Comparison of ENCODE assay signal across 23 mouse cellular contexts in the genomic region with DNA sequence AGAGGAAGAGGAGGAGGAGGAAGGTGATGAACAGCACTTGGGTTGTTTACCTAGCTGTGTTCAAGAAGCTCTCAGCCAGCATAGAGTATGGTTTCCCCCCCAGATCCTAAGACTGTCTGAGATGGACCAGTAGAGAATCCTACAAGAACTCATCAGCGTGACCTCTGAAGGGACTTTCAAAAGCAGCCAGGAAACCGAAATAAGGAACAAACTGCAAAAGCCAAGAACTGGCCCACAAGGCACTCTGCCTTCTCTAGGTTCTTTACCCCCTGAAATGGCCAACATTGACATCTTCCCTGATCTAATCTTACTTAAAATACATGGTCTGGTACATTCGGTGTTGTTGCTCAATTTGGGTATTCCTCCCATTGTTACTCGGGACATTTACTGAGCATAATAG.
DNase-seq lines count a peak whose midpoint lies in the region; ATAC-seq lines count a peak whose summit lies in the region.
"Had no signal": no experiment of that assay in that cellular context is flagged by ENCODE, and none has a peak within 500 bp of the region (broad histone marks: within the 10 kb centered on the region; RNA-seq: fewer than 3 reads in every experiment).

No protein-coding gene starts in this region.

- no peaks in the 10 kb centered on the region for H3K9me3 ChIP-seq in kidney, embryonic 15.5 days (replicated peaks)
- H3K9me3 ChIP-seq: embryonic facial prominence, embryonic 10.5 days; embryonic facial prominence, embryonic 12.5 days; forebrain, embryonic 13.5 days; forebrain, embryonic 15.5 days; G1E had no signal

- DNase-seq in lung, postnatal 36 days: peak; percentile 24
- DNase-seq in lung, postnatal 25 days (ENCODE audit: low spot score): no peak
- peak; percentile 54 for DNase-seq in A20 (ENCODE audit: low read depth, low spot score)
- no peak for DNase-seq in frontal cortex, postnatal 10 days (ENCODE audit: low spot score in 2 of 2)
- DNase-seq: adrenal gland, adult 2 months; adrenal gland, postnatal 14 days; adrenal gland, postnatal 36 days; cerebellum, adult 11-12 months; cerebellum, adult 2 months; cerebellum, adult 9-10 months; cerebellum, postnatal 10 days; cerebellum, postnatal 25 days; forebrain, postnatal 0 days had no signal

- H3K4me3 ChIP-seq in kidney, embryonic 15.5 days (replicated peaks): no peak overlapping the region
- H3K4me3 ChIP-seq: embryonic facial prominence, embryonic 10.5 days; embryonic facial prominence, embryonic 12.5 days; forebrain, embryonic 13.5 days; forebrain, embryonic 15.5 days had no signal

- H3K4me1 ChIP-seq in kidney, embryonic 15.5 days: no peaks in the 10 kb centered on the region
- H3K4me1 ChIP-seq: embryonic facial prominence, embryonic 10.5 days; embryonic facial prominence, embryonic 12.5 days; forebrain, embryonic 13.5 days; forebrain, embryonic 15.5 days had no signal

- H3K27me3 ChIP-seq in kidney, embryonic 15.5 days: 0 out of 2 replicates have a peak, but pooled peaks cover 3% of the 10 kb centered on the region
- H3K27me3 ChIP-seq: CH12.LX; embryonic facial prominence, embryonic 12.5 days; forebrain, embryonic 13.5 days; forebrain, embryonic 15.5 days had no signal

- H3K4me2 ChIP-seq in kidney, embryonic 15.5 days: no peak overlapping the region
- H3K4me2 ChIP-seq: embryonic facial prominence, embryonic 12.5 days; forebrain, embryonic 13.5 days; forebrain, embryonic 15.5 days had no signal

- WGBS in kidney, embryonic 15.5 days: 91% methylated on average over 4 of the region's 4 CpGs

- 0 out of 2 replicates have a peak, but pooled peaks have one; percentile 5 for ATAC-seq in granulocyte monocyte progenitor cell, adult 5-6 weeks (replicated peaks; ENCODE audit: poor library complexity, severe bottlenecking)
- no peak for ATAC-seq in kidney, embryonic 15.5 days (replicated peaks; ENCODE audit: low FRiP score)
- no peak for ATAC-seq in frontal cortex, adult (ENCODE audit: low TSS enrichment)
- ATAC-seq: CD4-positive, CD25-positive, alpha-beta regulatory T cell, adult 4 months; forebrain, embryonic 13.5 days; forebrain, embryonic 15.5 days; forebrain, postnatal 0 days had no signal

- no peaks in the 10 kb centered on the region for H3K36me3 ChIP-seq in kidney, embryonic 15.5 days
- H3K36me3 ChIP-seq: embryonic facial prominence, embryonic 10.5 days; embryonic facial prominence, embryonic 12.5 days; forebrain, embryonic 15.5 days; G1E had no signal

- no peak overlapping the region for H3K27ac ChIP-seq in kidney, embryonic 15.5 days
- H3K27ac ChIP-seq: embryonic facial prominence, embryonic 10.5 days; embryonic facial prominence, embryonic 12.5 days; forebrain, embryonic 13.5 days; forebrain, embryonic 15.5 days had no signal

- no peak overlapping the region for H3K9ac ChIP-seq in kidney, embryonic 15.5 days
- H3K9ac ChIP-seq: embryonic facial prominence, embryonic 12.5 days; forebrain, embryonic 13.5 days; forebrain, embryonic 15.5 days; forebrain, postnatal 0 days had no signal

Comparison
In these comparisons a context has a peak if more than half of its experiments do, and no peak if none do; other contexts are left out.
1. DNase-seq: peak in lung, postnatal 36 days (single experiment) and A20 (single experiment); none in lung, postnatal 25 days (single experiment) and frontal cortex, postnatal 10 days (0 of 2).